Mouse (Mus musculus) cerebellum, adult (tissue): ENCODE measurements around the gene Slc7a15.

ENCODE experiments used
- ATAC-seq: cut with Nextera tagmentation; 2 replicates; pipeline ENCODE4 v1.9.2; 2017; ENCODE audit warnings: mild to moderate bottlenecking, moderate library complexity, mixed read lengths; ENCODE audit not compliant: insufficient number of reproducible peaks, low FRiP score, low TSS enrichment

The Slc7a15 gene

DNA sequence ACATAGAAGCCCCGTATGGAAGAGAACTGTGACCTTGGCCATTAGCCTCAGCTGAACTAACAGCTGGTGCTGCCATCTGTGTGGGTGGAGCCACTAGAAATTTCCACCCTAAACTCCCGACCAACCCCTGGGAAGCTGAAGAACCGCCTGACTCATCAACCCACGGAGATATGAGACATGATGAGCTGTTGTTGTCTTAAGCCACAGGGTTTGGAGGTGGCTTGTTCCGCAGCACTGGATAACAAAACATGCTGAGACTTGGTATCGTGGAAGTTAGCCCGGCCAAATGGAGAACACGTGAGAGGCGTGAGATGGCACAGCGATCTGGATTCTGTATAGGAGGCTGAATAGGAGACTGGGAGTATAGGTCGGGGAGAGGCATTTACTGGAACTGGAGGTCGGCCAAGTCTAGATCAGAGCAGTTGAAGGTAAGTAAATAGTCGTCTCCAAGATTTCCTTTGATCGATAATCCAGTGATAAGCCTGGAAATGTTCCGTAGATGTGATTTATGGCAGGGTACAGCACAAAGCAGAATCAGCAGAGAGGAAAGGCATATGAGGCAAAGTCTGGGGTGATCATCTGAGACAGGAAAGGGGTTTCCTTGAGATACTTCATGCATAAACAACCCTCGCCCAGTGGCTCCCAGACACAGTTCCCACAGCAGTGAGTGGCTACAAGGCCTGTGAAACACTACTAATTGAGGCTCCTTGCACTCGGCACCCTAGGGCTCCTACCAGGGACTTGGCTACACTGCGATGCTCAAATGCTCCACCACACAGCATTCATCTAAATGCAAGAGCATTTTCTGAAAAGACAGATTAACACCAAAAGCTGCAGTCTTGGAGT, 87.6 kb downstream of the Slc7a15 start:
- no peak for ATAC-seq

- no peak for ATAC-seq
Measured at GRCm38 (mm10) chr12:8510317-8510988, 88.4 kb downstream of the Slc7a15 start.

DNA sequence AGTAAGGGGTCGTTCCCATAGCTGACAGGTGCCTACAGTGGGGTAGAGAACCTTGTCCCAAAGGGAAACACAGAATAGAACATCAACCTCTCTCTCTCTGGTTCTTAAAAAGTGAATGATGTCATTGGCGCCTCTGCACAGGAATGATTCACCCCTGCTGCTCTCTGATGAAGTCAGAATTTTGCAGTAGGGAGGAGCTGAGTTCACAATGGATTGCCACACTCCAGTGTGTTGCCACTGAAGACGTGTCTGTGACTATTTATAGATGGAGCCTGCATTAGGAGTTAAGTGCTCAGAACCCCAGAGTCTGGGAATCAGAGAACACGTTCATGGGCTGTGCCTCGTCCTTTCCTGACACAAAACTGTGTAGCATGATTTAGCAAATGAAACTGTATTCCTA, 89.2 kb downstream of the Slc7a15 start:
- no peak for ATAC-seq

DNA sequence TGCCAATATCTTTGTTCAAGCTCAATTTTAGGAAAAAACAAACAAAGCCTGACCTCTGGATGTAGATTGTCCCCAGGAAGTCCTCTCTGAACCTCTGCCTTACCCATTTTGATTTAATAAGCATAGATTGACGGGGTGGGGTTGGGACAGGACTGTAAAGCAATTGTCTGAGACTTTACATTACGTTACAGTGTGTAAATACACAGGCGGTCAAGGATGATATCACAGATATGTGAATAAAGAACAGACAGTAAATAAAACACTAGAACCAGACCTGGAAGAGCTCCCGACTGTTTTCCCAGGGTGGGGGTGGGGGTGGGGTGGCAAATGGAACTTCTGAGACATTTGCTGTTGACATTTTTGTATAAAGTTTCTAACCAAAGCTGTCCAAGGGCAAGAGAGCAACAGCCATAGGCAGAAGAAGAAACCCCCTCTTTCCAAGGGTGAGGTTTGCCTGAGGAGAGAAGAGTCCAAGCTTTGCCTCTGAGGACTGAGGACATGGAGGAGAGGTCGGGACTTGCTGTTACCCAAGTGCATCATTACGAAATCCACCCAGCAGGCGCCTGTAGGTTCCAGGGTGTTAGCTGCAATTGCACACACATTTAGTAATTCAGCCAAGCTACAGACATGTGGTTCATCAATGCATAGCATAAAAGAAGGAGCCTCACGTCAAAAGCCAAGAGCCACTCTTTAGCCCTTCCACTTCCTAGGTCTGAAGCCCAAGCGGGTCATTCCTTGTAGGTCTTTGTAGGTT, 91.7 kb downstream of the Slc7a15 start:
- ATAC-seq: no peak

DNA sequence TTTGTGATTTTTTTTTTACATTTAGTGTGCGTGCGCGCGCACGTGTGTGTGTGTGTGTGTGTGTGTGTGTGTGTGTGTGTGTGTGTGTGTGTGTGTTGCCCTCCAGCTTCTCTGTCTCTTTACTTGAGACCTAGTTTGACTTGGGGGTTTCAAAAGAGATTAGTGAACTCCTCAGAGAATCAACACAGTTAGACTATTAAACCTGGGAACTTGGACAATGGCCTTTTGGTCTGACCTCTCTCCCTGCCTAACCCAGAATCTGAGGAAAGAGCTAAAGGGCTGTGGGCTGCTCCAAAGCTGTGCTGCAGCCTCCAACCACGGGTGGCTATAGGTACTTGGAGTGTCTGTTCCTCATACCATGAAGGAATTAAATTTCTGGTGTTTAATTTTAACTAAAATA, 94.7 kb downstream of the Slc7a15 start:
- no peak for ATAC-seq

GRCm38 (mm10) chr12:8502546-8502945, 96.3 kb downstream of the Slc7a15 start:
- no peak for ATAC-seq

- ATAC-seq: no peak
Measured at GRCm38 (mm10) chr12:8501571-8502305, 97.1 kb downstream of the Slc7a15 start.

GRCm38 (mm10) chr12:8500597-8501570, 98.0 kb downstream of the Slc7a15 start:
- ATAC-seq: no peak

DNA sequence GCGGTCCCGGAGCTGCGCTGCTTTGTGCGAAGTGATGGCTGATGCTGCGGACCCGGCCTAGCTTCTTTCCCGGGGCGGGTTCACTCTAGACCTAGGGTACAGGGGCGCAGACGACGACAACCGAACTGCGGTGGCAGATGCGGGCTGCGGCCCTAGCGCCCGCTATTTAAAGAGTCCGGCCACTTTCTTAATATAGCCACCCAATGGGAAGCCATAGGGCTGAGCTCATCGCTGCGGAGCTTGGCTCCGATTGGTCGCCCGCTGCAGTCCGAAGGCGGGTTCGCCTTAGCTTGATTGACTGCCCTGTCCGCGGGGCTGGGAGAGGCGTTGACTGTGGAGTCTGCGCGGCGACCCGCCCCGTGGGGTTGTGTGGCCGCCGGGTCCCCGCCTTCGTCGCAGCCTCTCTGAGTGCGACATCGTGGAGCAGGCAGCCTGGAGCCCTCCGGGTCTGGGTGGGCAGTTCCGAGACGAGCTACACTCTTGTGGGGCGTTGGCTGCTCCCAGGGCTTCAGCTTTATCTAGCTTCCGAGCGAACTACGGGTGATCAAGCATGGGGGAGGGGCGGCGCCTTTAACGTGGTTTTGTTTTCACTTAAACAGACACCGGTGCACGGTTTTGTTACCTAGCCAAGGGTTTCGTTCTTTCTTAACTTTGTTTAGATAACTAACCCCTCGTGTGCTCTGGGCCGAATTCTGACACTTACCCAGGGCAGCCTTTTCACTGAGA, 98.8 kb downstream of the Slc7a15 start, which contains the start of gene Rhob:
Gene Rhob, minus strand, starts transcription at position 139 of the 726 bp plus-strand sequence.
- peak; percentile 95 for ATAC-seq

GRCm38 (mm10) chr12:8499001-8499870, 99.6 kb downstream of the Slc7a15 start:
- peak; percentile 54 for ATAC-seq

- ATAC-seq: no peak
Measured at GRCm38 (mm10) chr12:8498591-8499000, 100.3 kb downstream of the Slc7a15 start.

- no peak for ATAC-seq
Measured at GRCm38 (mm10) chr12:8498148-8498571, 100.7 kb downstream of the Slc7a15 start.

DNA sequence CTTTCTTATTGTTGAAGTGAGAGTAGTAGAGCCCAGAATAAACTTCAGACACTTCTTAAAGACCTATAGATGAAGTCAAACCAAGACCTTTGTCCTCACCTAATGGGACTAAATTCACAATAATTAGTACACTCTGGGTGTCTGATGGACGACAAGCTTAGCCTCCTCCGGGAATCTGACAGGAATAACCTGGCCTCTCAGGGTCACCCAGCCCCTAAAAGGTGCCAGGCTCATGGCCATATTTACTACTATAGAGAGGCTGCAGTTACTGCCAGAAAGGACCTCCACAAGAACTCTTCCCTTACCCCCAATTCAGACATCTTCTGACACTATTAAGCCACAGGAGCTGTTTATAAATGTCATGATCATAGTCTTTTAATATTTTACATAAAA, 101.6 kb downstream of the Slc7a15 start:
- ATAC-seq: no peak

DNA sequence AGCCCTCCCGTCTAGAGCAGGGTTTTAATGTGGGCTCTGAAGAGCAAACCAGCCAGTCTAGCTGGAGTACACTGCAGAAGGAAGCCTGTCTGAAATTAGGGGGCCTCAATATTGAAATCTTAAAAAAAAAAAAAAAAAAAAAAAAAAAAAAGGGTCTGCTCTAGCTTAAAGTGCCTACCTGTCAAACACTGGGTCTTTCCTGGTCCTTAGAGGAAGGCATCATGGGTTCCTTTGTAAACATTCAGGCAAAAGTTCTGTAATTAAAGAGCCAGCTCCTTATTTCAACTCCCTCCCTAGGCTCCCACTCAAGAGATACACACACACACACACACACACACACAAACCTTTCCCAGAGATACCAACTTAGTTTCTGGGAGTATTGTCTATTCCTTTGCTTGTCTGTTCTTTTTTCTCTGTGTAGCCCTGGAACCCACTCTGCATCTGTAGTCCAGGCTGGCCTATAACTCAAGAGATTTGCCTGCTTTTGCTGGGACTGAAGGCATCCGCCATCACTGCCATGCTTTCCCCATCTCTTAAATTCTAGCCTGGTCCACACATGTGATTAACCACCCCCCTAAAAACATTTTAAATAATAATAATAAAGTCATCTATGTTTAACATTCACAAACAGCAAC, 102.1 kb downstream of the Slc7a15 start:
- no peak for ATAC-seq

GRCm38 (mm10) chr12:8495881-8496678, 102.8 kb downstream of the Slc7a15 start:
- no peak for ATAC-seq

DNA sequence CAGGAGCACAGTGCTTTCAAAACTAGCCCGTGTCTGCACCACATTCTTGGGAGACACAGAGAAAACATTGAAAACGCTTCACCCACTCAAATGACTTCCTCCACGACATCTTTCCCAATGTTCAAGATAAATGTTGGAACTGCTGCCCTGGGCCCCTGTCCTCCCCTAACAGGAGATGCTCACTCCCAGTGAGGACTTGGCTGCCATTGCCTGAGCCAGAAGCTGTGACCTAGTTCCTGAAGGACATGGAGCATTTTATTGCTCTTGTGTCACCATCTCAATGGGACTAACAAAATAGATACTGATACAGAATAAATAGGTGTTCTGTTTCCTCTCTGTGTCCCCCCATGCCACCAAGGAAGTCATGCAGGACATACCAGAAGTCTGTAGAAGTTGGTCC, 104.2 kb downstream of the Slc7a15 start:
- ATAC-seq: no peak
